Comparison of ENCODE assay signal across 7 mouse cellular contexts in the genomic region with DNA sequence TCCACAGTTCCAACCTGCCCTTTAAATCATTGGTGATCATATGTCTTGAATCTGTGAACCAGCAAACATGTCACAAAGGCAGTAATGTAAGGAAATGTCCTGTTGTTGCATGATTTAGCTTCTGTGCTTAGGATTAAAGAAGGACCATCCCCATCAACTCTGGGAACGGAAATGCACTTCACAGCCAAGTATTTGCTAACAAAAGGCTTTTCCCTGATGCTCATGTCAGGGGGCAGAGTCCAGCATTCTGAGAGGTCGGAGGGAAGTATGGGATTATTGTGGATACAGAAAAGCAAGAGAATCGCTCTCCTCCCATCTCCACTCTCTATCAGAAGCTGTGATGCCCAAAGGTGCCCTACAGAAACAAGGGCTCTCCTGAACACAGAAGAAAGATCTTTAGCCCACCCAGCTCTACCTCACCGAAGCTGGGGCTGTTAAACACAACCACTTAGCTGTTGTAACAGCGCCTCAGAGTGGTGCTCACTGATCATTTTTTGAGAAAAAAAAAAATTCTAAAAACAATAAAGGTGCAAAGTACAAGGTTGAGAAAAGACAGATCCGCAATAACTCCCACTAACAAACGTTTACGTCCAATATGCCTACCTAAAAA. TPM values are rescaled to one million over a fixed set of nuclear protein-coding genes. Genes with fewer than 3 reads are reported as not detected.
DNase-seq lines count a peak whose midpoint lies in the region; ATAC-seq and TF ChIP-seq lines count a peak whose summit lies in the region.

No protein-coding gene starts in this region.

- H3K36me3 ChIP-seq in E14TG2a.4 (ENCODE audit: insufficient read depth, low read length) = no peaks in the 10 kb centered on the region
- H3K36me3 ChIP-seq in heart, postnatal 0 days (replicated peaks; ENCODE audit: control insufficient read depth, insufficient read depth, low read length) = no peaks in the 10 kb centered on the region
- 0 out of 2 replicates have a peak, but pooled peaks cover 3% of the 10 kb centered on the region for H3K36me3 ChIP-seq in limb, embryonic 14.5 days (ENCODE audit: control insufficient read depth, insufficient read depth, low read length)

- TF ChIP-seq POLR2A in limb, embryonic 14.5 days (IDR thresholded peaks at IDR 0.05; ENCODE audit: borderline replicate concordance, extremely low read depth, insufficient read depth, insufficient read length) = no peak

- no peak for TF ChIP-seq EP300 in heart, postnatal 0 days (IDR thresholded peaks at IDR 0.05; ENCODE audit: low read depth)

- H3K27me3 ChIP-seq in E14TG2a.4 (ENCODE audit: insufficient read depth, low read length) = peaks cover 12% of the 10 kb centered on the region
- H3K27me3 ChIP-seq in heart, postnatal 0 days (ENCODE audit: control insufficient read depth, insufficient read depth, low read length) = no peaks in the 10 kb centered on the region
- no peaks in the 10 kb centered on the region for H3K27me3 ChIP-seq in limb, embryonic 14.5 days (ENCODE audit: control insufficient read depth, insufficient read depth, low read length)

- no peaks in the 10 kb centered on the region for H3K9me3 ChIP-seq in E14TG2a.4 (ENCODE audit: low read length)
- H3K9me3 ChIP-seq in heart, postnatal 0 days (replicated peaks; ENCODE audit: control insufficient read depth, low read length) = no peaks in the 10 kb centered on the region
- no peaks in the 10 kb centered on the region for H3K9me3 ChIP-seq in limb, embryonic 14.5 days (ENCODE audit: control insufficient read depth, low read length)

- H3K4me2 ChIP-seq in heart, postnatal 0 days (ENCODE audit: low read depth, low read length) = peak overlapping the region; percentile 68
- H3K4me2 ChIP-seq in limb, embryonic 14.5 days (replicated peaks; ENCODE audit: low read depth, low read length, severe bottlenecking) = peak overlapping the region; percentile 97

- TF ChIP-seq CTCF in E14TG2a.4 (conservative IDR thresholded peaks at IDR 0.05; ENCODE audit: low read length) = no peak
- no peak for TF ChIP-seq CTCF in heart, postnatal 0 days (IDR thresholded peaks at IDR 0.05; ENCODE audit: low read depth)

- DNase-seq in 416B (ENCODE audit: low read depth) = peak; percentile 62
- no peak for DNase-seq in heart, postnatal 0 days (ENCODE audit: low spot score)
- DNase-seq in limb, embryonic 14.5 days (ENCODE audit: low spot score) = no peak
- DNase-seq in yolk sac, embryonic 10.5 days (ENCODE audit: low spot score) = peak; percentile 44
- DNase-seq in layer of hippocampus, adult 9-11 months = no peak

- peak overlapping the region; percentile 72 for H3K4me3 ChIP-seq in E14TG2a.4 (replicated peaks; ENCODE audit: low read length)
- peak overlapping the region; percentile 75 for H3K4me3 ChIP-seq in heart, postnatal 0 days (ENCODE audit: low read depth, low read length)
- H3K4me3 ChIP-seq in limb, embryonic 14.5 days (replicated peaks; ENCODE audit: low read length) = peak overlapping the region; percentile 63; the same call in 1 of the 2 replicates

- WGBS in heart, postnatal 0 days = 46% methylated on average over 8 of the region's 8 CpGs
- WGBS in limb, embryonic 14.5 days = 52% methylated on average over 8 of the region's 8 CpGs

- ATAC-seq in heart, postnatal 0 days (ENCODE audit: insufficient read depth, low read depth) = no peak
- ATAC-seq in limb, embryonic 14.5 days (ENCODE audit: low FRiP score, low read depth) = no peak
- ATAC-seq in inflammation-experienced regulatory T-cells, adult 6 months = no peak

- 0 out of 2 replicates have a peak overlapping the region, but pooled peaks have one; percentile 40 for H3K27ac ChIP-seq in heart, postnatal 0 days (ENCODE audit: low read depth)
- H3K27ac ChIP-seq in limb, embryonic 14.5 days (replicated peaks; ENCODE audit: low read depth, low read length) = peak overlapping the region; percentile 46; the same call in 1 of the 2 replicates

- H3K9ac ChIP-seq in heart, postnatal 0 days (replicated peaks; ENCODE audit: low read depth, low read length) = no peak overlapping the region
- H3K9ac ChIP-seq in limb, embryonic 14.5 days (ENCODE audit: low read depth, low read length, severe bottlenecking) = no peak overlapping the region

- peaks cover 23% of the 10 kb centered on the region for H3K4me1 ChIP-seq in E14TG2a.4 (replicated peaks; ENCODE audit: low read depth, low read length)
- peaks cover 7% of the 10 kb centered on the region for H3K4me1 ChIP-seq in heart, postnatal 0 days (ENCODE audit: control insufficient read depth, insufficient read depth)
- H3K4me1 ChIP-seq in limb, embryonic 14.5 days (ENCODE audit: control insufficient read depth, insufficient read depth, low read length) = peaks cover 10% of the 10 kb centered on the region; the same call in 1 of the 2 replicates

RNA-seq across cellular contexts. Expression of a gene that starts 1.2 kb away (rescaled TPM):
- total RNA-seq in heart, postnatal 0 days (2014; rRNA removed; ENCODE audit: low replicate concordance) = 5.9 and 9.7 TPM in 2 replicates
- 5.7 and 5.9 TPM in 2 replicates for polyA plus RNA-seq in heart, postnatal 0 days (2015; fragmentation: Nextera tagmentation; extraction: Ambion mirVana)
- polyA plus RNA-seq in limb, embryonic 14.5 days (2012; rRNA removed) = 10.8 and 11.8 TPM in 2 replicates
- polyA plus RNA-seq in limb, embryonic 14.5 days (2014; fragmentation: Nextera tagmentation; extraction: Ambion mirVana) = 12.8 and 15.9 TPM in 2 replicates
- polyA plus RNA-seq in inflammation-experienced regulatory T-cells, adult 6 months (2017; shearing (Covaris generic)) = 10 to 100 TPM; 17.5 to 20.9 (median 19.1) TPM

RNA-seq across cellular contexts. Expression of a gene that starts 2.4 kb away (rescaled TPM):
- 9.5 and 17.5 TPM in 2 replicates for total RNA-seq in heart, postnatal 0 days (2014; rRNA removed; ENCODE audit: low replicate concordance)
- 9.5 and 13.0 TPM in 2 replicates for polyA plus RNA-seq in heart, postnatal 0 days (2015; fragmentation: Nextera tagmentation; extraction: Ambion mirVana)
- polyA plus RNA-seq in limb, embryonic 14.5 days (2012; rRNA removed) = 9.0 and 13.0 TPM in 2 replicates
- 17.3 and 23.0 TPM in 2 replicates for polyA plus RNA-seq in limb, embryonic 14.5 days (2014; fragmentation: Nextera tagmentation; extraction: Ambion mirVana)
- polyA plus RNA-seq in inflammation-experienced regulatory T-cells, adult 6 months (2017; shearing (Covaris generic)) = 1 to 10 TPM; 4.1 to 9.7 (median 8.0) TPM

RNA-seq across cellular contexts. Expression of a gene that starts 27.5 kb away (rescaled TPM):
- total RNA-seq in heart, postnatal 0 days (2014; rRNA removed; ENCODE audit: low replicate concordance) = 7.1 and 10.2 TPM in 2 replicates
- 3.7 and 5.2 TPM in 2 replicates for polyA plus RNA-seq in heart, postnatal 0 days (2015; fragmentation: Nextera tagmentation; extraction: Ambion mirVana)
- polyA plus RNA-seq in limb, embryonic 14.5 days (2012; rRNA removed) = 3.1 and 3.4 TPM in 2 replicates
- polyA plus RNA-seq in limb, embryonic 14.5 days (2014; fragmentation: Nextera tagmentation; extraction: Ambion mirVana) = 4.3 and 4.5 TPM in 2 replicates
- polyA plus RNA-seq in inflammation-experienced regulatory T-cells, adult 6 months (2017; shearing (Covaris generic)) = under 1 TPM in 2 of 3 experiments, not detected in 1; 0.67 to 0.74 TPM

Comparison
In these comparisons a context has a peak if more than half of its experiments do, and no peak if none do; other contexts are left out.
1. DNase-seq: peak in 416B (single experiment) and yolk sac, embryonic 10.5 days (single experiment); none in heart, postnatal 0 days (single experiment), limb, embryonic 14.5 days (single experiment) and layer of hippocampus, adult 9-11 months (single experiment).
2. Peak in every context shown above with its lines, with median percentiles within 50 percentile points of each other: H3K4me3 ChIP-seq.